Mouse (Mus musculus) heart, postnatal 0 days (tissue): ENCODE results near the gene Wnt7b. TPM values are rescaled to one million over a fixed set of nuclear protein-coding genes. Genes with fewer than 3 reads are reported as not detected.

Experiments used
- ATAC-seq: fragments of 200-750 bp; cut with Nextera tagmentation; 2 replicates; pipeline ENCODE4 v1.8.0; 2017; ENCODE audit warnings: low read depth, moderate number of reproducible peaks, moderate library complexity; ENCODE audit not compliant: insufficient read depth
- DNase-seq: peaks from one replicate; pipeline ENCODE4 v3.0.0-alpha.2; 2016; ENCODE audit warnings: low spot score
- H3K27ac ChIP-seq: fragments of 300-500 bp; sonication (generic); 2 replicates; pipeline ENCODE4 v1.5.1; 2014; ENCODE audit warnings: low read depth, mild to moderate bottlenecking
- H3K27me3 ChIP-seq: fragments of 300-500 bp; sonication (generic); 2 replicates; pipeline ENCODE4 v1.6.1; 2014; ENCODE audit warnings: low read length, mixed read lengths; ENCODE audit not compliant: control insufficient read depth, insufficient read depth
- H3K36me3 ChIP-seq: fragments of 300-500 bp; sonication (generic); replicated peaks from 2 replicates; pipeline ENCODE4 v1.6.1; 2014; ENCODE audit warnings: low read length, mixed read lengths; ENCODE audit not compliant: control insufficient read depth, insufficient read depth
- H3K4me1 ChIP-seq: fragments of 300-500 bp; sonication (generic); 2 replicates; pipeline ENCODE4 v1.6.1; 2014; ENCODE audit warnings: antibody characterized with exemption; ENCODE audit not compliant: control insufficient read depth, insufficient read depth
- H3K4me2 ChIP-seq: fragments of 300-500 bp; sonication (generic); 2 replicates; pipeline ENCODE4 v1.6.1; 2014; ENCODE audit warnings: low read depth, mild to moderate bottlenecking, low read length, moderate library complexity
- H3K4me3 ChIP-seq: fragments of 300-500 bp; sonication (generic); 2 replicates; pipeline ENCODE4 v1.5.1; 2014; ENCODE audit warnings: low read depth, low read length
- H3K9ac ChIP-seq: fragments of 300-500 bp; sonication (generic); replicated peaks from 2 replicates; pipeline ENCODE4 v1.6.1; 2014; ENCODE audit warnings: low read depth, low read length, mixed read lengths
- H3K9me3 ChIP-seq: fragments of 300-500 bp; sonication (generic); replicated peaks from 2 replicates; pipeline ENCODE4 v1.6.1; 2016; ENCODE audit warnings: low read length; ENCODE audit not compliant: control insufficient read depth
- CTCF ChIP-seq: IDR thresholded peaks from 2 replicates; pipeline ENCODE4 v1.5.1; 2016; ENCODE audit warnings: antibody characterized with exemption, control low read depth, low read depth
- EP300 ChIP-seq: IDR thresholded peaks from 2 replicates; pipeline ENCODE4 v1.6.1; 2016; ENCODE audit warnings: antibody characterized with exemption, low read depth
- WGBS: fragments of 180-500 bp; shearing (Covaris S2); extraction: QIAGEN DNeasy Blood & Tissue Kit; methylation state at CpG from one replicate; pipeline ENCODE4 v1.1.7; 2014; 5-methylcytosine and 5-hydroxymethylcytosine counted together
- polyA plus RNA-seq: library from polyadenylated mRNA; unstranded; fragments of >200 nt; fragmentation: Nextera tagmentation; extraction: Ambion mirVana; gene quantifications from 2 replicates; pipeline ENCODE4 v1.2.1, GENCODE M21; 2015
- total RNA-seq: library from RNA; depleted of rRNA; stranded (reverse); fragments of >200 nt; gene quantifications from 2 replicates; pipeline ENCODE4 v1.2.3, GENCODE M21; 2014; ENCODE audit warnings: low replicate concordance

The Wnt7b gene
- total and polyA plus RNA-seq, 2 experiments from 2014 or later = 0.10 to 2.6 TPM

DNA sequence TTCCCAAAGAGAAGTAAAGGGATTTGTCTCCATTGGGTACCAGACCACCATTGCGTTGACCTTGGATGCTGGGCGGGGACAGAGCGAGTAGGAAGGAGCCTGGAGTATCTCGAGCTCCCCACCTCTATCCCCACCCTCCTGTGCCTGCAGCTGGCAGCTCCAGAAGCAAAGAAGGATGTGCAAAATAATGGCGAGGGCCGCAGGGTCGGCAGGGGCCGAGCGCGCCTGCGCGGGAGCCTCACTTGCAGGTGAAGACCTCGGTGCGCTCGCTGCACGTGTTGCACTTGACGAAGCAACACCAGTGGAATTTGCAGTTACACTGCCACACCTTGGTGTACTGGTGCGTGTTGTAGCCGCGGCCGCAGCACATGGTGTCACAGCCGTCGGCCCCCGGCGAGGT is 45.1 kb downstream of the Wnt7b start:
- H3K36me3 ChIP-seq = no peaks in the 10 kb centered on the region

DNA sequence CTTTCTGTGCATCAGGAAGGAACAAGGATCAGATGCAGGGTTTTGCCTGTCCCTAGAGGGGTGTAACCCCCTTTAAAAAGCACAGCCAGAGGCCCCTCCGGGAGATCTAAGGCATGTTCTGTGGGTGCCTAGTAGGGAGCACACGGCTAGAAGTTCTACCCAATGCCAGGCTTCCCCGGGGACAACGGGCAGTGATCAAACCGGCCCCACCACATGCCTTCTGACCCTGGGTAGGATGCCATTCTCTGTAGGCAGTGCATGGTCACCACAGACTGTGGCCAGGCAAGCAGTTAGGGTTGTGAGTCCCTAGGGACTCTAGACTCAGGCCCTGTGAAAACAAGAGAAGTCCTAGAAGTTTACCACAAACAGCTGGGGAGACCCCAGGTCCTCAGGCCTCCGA is 47.6 kb downstream of the Wnt7b start:
- no peak overlapping the region for H3K4me2 ChIP-seq
- H3K4me3 ChIP-seq = no peak overlapping the region
- H3K4me1 ChIP-seq = no peaks in the 10 kb centered on the region
- H3K9me3 ChIP-seq = no peaks in the 10 kb centered on the region
- ATAC-seq = no peak
- no peak for DNase-seq
- H3K36me3 ChIP-seq = no peaks in the 10 kb centered on the region
- no peak for TF ChIP-seq EP300
- H3K27ac ChIP-seq = no peak overlapping the region
- WGBS = 75% methylated on average over 6 of the region's 6 CpGs
- H3K9ac ChIP-seq = no peak overlapping the region
- H3K27me3 ChIP-seq = peaks cover 6% of the 10 kb centered on the region

More for the DNA sequence above, 45.1 kb downstream of the Wnt7b start:
- no peak for ATAC-seq
- Histone ChIP-seq H3K4me2 (no peak overlapping the region), H3K27me3 (peaks cover 14% of the 10 kb centered on the region), H3K4me1 (no peaks in the 10 kb centered on the region), H3K27ac (no peak overlapping the region), H3K4me3 (no peak overlapping the region), H3K9ac (no peak overlapping the region), H3K9me3 (no peaks in the 10 kb centered on the region)
- TF ChIP-seq CTCF (no peak), EP300 (no peak)
- no peak for DNase-seq
- WGBS = 75% methylated on average over 25 of the region's 25 CpGs

DNA sequence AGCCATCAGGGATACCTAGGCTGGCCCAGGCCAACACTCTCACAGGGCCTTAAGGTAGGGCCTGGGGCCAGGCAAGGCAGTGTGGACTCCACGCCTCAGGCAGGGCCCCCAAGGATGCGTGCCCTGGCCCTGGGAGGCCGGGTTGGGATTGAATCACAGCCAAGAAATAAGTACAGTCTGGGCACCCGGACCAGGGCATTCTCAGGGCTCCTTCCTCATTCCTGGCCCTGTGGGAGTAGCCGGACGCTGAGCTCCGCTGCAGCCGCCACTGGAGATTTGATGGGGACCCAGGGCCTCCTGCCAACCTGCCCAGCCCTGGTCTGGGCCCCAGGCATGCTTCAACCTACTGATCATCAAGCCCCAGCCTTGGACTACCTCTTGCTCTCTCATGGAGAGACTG is 48.1 kb downstream of the Wnt7b start:
- H3K4me1 ChIP-seq = no peaks in the 10 kb centered on the region
- no peak for TF ChIP-seq EP300
- no peak for TF ChIP-seq CTCF
- peaks cover 3% of the 10 kb centered on the region for H3K27me3 ChIP-seq
- no peak for DNase-seq
- H3K9me3 ChIP-seq = no peaks in the 10 kb centered on the region
- WGBS = 17% methylated on average over 8 of the region's 8 CpGs
- no peak overlapping the region for H3K9ac ChIP-seq
- no peaks in the 10 kb centered on the region for H3K36me3 ChIP-seq
- H3K4me3 ChIP-seq = no peak overlapping the region
- ATAC-seq = peak; percentile 34; the same call in 1 of the 2 replicates
- no peak overlapping the region for H3K27ac ChIP-seq
- no peak overlapping the region for H3K4me2 ChIP-seq

DNA sequence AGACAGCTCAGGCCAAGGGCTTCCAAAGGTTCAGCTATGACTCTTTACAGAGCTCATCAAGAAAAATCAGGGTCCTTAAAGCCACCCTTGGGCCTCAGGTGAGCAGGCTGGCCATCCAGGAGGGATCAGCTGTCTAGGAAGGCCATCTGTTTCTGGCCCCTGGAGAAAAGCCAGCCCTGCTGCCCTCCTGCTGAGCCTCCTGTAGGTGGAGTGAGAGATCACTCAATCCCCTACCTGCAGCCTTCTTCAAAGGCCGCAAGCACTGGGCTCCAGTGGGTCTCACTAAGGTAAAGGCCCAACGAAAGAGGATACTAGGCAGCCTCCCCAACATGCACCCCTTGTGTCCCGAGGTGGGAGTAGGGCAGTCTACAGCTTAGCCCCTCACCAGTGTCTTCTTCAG is 50.2 kb downstream of the Wnt7b start:
- no peak overlapping the region for H3K9ac ChIP-seq
- no peak for DNase-seq
- WGBS = 71% methylated on average over 3 of the region's 3 CpGs

DNA sequence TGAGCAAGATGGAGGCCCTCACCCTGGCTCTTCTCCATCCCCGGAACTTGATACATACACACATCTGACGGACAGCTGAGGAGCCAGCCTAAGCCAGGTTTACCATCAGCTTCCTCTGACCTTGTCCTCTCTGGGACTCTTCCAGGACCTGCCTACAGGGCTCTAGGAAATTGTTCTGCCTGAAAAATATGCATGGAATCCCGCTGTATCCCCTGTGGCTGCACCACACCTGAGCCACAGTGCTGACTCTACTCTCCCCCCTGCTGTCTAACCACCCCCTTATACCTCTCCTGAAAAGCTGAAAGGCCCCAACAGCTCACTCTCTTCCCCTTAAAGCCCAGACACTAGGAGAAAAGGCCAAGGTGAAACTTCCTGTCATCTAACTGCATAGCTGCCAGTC is 52.4 kb downstream of the Wnt7b start:
- no peak for TF ChIP-seq EP300
- no peak for TF ChIP-seq CTCF
- 56% methylated on average over 3 of the region's 3 CpGs for WGBS
- ATAC-seq (no peak), DNase-seq (no peak)
- H3K4me2 ChIP-seq = no peak overlapping the region
- H3K27ac ChIP-seq = no peak overlapping the region
- H3K27me3 ChIP-seq = peaks cover 4% of the 10 kb centered on the region
- no peaks in the 10 kb centered on the region for H3K4me1 ChIP-seq
- no peaks in the 10 kb centered on the region for H3K9me3 ChIP-seq
- H3K4me3 ChIP-seq = no peak overlapping the region
- no peak overlapping the region for H3K9ac ChIP-seq
- no peaks in the 10 kb centered on the region for H3K36me3 ChIP-seq

More for the DNA sequence above, 50.2 kb downstream of the Wnt7b start:
- Histone ChIP-seq H3K27me3 (no peaks in the 10 kb centered on the region), H3K27ac (no peak overlapping the region), H3K4me2 (no peak overlapping the region), H3K4me3 (no peak overlapping the region), H3K36me3 (no peaks in the 10 kb centered on the region), H3K4me1 (no peaks in the 10 kb centered on the region), H3K9me3 (no peaks in the 10 kb centered on the region)
- TF ChIP-seq CTCF = no peak
- ATAC-seq = no peak

DNA sequence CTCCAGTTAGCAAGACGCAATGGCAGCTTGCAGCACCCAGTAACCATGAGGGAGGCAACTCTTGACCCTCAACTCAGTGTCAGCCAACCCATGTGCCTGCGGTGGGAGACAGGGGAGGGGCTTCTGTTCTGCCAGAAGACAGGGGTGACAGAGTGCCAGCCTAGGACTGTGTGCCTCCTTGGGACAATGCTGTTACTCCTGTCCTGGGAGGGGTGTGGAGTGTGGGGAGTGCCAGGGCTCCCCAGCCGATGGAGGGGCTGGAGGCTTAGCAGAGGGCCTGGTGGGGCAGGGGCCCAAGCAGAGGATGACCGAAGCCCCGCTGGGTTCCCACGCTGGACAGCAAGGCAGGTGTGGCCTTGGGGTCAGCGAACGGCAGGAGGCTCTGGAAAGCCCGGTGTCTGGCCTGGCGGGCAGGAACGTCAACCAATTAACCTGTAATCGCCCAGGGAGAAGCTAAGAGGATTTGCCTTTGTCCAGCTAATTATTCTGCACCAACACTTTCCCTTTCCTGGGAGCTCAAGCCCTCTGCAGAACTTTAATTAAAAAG is 57.8 kb downstream of the Wnt7b start:
- H3K36me3 ChIP-seq = no peaks in the 10 kb centered on the region
- H3K4me2 ChIP-seq = no peak overlapping the region
- no peak for TF ChIP-seq EP300
- TF ChIP-seq CTCF = no peak
- ATAC-seq = no peak
- peaks cover 23% of the 10 kb centered on the region for H3K27me3 ChIP-seq
- H3K4me3 ChIP-seq = no peak overlapping the region
- no peak overlapping the region for H3K9ac ChIP-seq
- DNase-seq = no peak
- H3K4me1 ChIP-seq = no peaks in the 10 kb centered on the region
- WGBS = 55% methylated on average over 12 of the region's 12 CpGs
- no peak overlapping the region for H3K27ac ChIP-seq
- H3K9me3 ChIP-seq = no peaks in the 10 kb centered on the region
